Mouse (Mus musculus) ES-E14 (cell line): Measurements from ENCODE around the gene Asf1b. TPM values are rescaled to one million over a fixed set of nuclear protein-coding genes. Genes with fewer than 3 reads are reported as not detected.

Experiments
- DNase-seq: peaks from one replicate; pipeline ENCODE4 v3.0.0-alpha.2; 2013; ENCODE audit warnings: low read depth, low spot score
- H3K27ac ChIP-seq: 2 replicates; pipeline ENCODE4 v1.5.1; 2012; ENCODE audit warnings: low read depth, mild to moderate bottlenecking, low read length, moderate library complexity, mixed read lengths; ENCODE audit not compliant: poor library complexity, insufficient read depth, severe bottlenecking
- H3K36me3 ChIP-seq: 2 replicates; pipeline ENCODE4 v1.6.1; 2012; ENCODE audit warnings: mild to moderate bottlenecking, low read length, moderate library complexity, mixed read lengths; ENCODE audit not compliant: control insufficient read depth, poor library complexity, insufficient read depth, severe bottlenecking
- H3K4me1 ChIP-seq, 2 experiments: fragments of 150-350 bp in 1 of 2; sonication (generic) in 1 of 2; 2 replicates each; pipeline ENCODE4 v1.6.1; 2012; ENCODE audit warnings: low read length in 2 of 2, mild to moderate bottlenecking in 1 of 2, mixed read lengths in 1 of 2; ENCODE audit not compliant: control insufficient read depth in 2 of 2, insufficient read depth in 2 of 2, poor library complexity in 1 of 2
- H3K4me3 ChIP-seq, 2 experiments: fragments of 150-350 bp in 1 of 2; sonication (generic) in 1 of 2; 2 replicates each; pipeline ENCODE4 v1.5.1; 2012; ENCODE audit warnings: low read length in 2 of 2, low read depth in 1 of 2, mild to moderate bottlenecking in 1 of 2, mixed read lengths in 1 of 2; ENCODE audit not compliant: insufficient read depth in 1 of 2, poor library complexity in 1 of 2, severe bottlenecking in 1 of 2
- H3K9ac ChIP-seq: 2 replicates; pipeline ENCODE4 v1.6.1; 2012; ENCODE audit warnings: low read depth, mild to moderate bottlenecking, low read length, mixed read lengths; ENCODE audit not compliant: poor library complexity, insufficient read depth, severe bottlenecking
- H3K9me3 ChIP-seq: fragments of 150-350 bp; sonication (generic); 2 replicates; pipeline ENCODE4 v1.6.1; 2012; ENCODE audit warnings: low read depth, mild to moderate bottlenecking, low read length; ENCODE audit not compliant: control insufficient read depth, insufficient read depth
- CHD2 ChIP-seq: IDR thresholded peaks from 2 replicates; pipeline ENCODE4 v1.6.1; 2014; ENCODE audit warnings: mild to moderate bottlenecking, low read depth, low read length, inconsistent platforms
- HCFC1 ChIP-seq: IDR thresholded peaks from 2 replicates; pipeline ENCODE4 v1.6.1; 2012; ENCODE audit warnings: low read length, inconsistent platforms, borderline replicate concordance; ENCODE audit not compliant: insufficient read depth
- MAFK ChIP-seq: IDR thresholded peaks from 2 replicates; pipeline ENCODE4 v1.6.1; 2014; ENCODE audit warnings: mild to moderate bottlenecking, low read depth, low read length, inconsistent platforms; ENCODE audit not compliant: insufficient read depth
- ZC3H11A ChIP-seq: IDR thresholded peaks from 2 replicates; pipeline ENCODE4 v1.6.1; 2012; ENCODE audit warnings: low read depth, mild to moderate bottlenecking, inconsistent platforms, low read length, borderline replicate concordance
- ZNF384 ChIP-seq: IDR thresholded peaks from 2 replicates; pipeline ENCODE4 v1.6.1; 2012; ENCODE audit warnings: low read depth, low read length, inconsistent platforms
- in situ Hi-C, 2 experiments: fragments of 600-800 bp; cut with MboI; formaldehyde crosslinking; loops; one replicate each; pipeline ENCODE4 v1.15.1; 2025; ENCODE audit warnings: low sequenced_read_pairs in 2 of 2, inconsistent platforms in 1 of 2; ENCODE audit not compliant: unreplicated experiment in 2 of 2
- total RNA-seq: library from RNA; depleted of rRNA; stranded (reverse); fragments of 300-350 nt; gene quantifications from 2 replicates; pipeline ENCODE4 v1.2.3, GENCODE M21; 2012; rRNA removed

Asf1b gene
- total RNA-seq = 30.3 and 43.3 TPM in 2 replicates

DNA sequence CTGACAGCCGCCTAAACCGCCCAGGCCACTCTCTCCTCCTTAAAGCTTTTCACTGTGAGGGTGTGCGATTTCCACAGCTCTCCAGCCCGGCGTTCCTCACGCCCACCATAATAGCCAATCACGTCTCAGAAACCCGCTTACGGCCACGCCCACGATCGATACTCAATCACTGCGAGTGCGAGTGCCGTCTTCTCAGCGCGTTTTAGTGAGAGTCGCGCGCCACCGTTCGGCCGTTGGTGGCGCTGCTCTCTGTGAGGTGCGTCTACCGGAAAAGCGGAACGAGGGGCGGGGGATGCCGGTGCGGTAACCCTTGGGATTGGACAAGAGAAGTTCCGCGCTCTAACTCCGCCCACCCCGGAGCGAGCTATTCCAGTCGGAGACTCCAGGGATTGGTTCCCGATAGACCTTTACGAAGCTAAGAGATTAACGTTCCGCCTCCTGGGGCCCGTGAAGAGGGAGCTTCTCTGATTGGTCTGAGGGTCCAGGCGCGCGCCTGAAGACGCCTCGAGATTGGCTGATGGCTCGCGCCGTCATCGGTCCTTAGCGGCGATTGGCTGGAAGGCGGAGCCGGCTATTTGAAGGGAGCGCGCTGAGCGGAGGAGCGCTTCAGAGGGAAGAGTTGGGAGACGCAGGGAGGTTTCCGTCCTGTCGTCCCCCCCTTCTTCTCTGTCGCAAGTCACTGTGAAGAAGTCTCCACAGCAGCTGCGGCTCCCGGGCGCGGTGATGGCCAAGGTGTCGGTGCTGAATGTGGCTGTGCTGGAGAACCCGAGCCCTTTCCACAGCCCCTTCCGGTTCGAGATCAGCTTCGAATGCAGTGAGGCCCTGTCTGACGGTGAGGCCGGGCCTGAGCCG is at the start of gene Asf1b, which contains the start of gene Gm10644:
Gene Asf1b, plus strand, starts transcription at position 402 of the 852 bp plus-strand sequence.
Gene Gm10644, minus strand, starts transcription at position 100 of the 852 bp plus-strand sequence.
- peak; percentile 100 for DNase-seq
- TF ChIP-seq CHD2 (peak; percentile 57; the same call in 1 of the 2 replicates), MAFK (no peak)
- Histone ChIP-seq H3K9ac (peak within 1 kb of the TSS; percentile 90), H3K9me3 (no peaks in the 10 kb centered on the region), H3K27ac (0 out of 2 replicates have a peak within 1 kb of the TSS, but pooled peaks have one; percentile 9), H3K4me3 (peak within 1 kb of the TSS; percentile 84 to 95), H3K4me1 (peaks cover 3 to 5% of the 10 kb centered on the region in 2 experiments; a peak in 2 of 4 replicates), H3K36me3 (peaks cover 2% of the 10 kb centered on the region; the same call in 1 of the 2 replicates)
- in situ Hi-C loops = no loop called here

- Histone ChIP-seq H3K9ac (no peak overlapping the region), H3K9me3 (no peaks in the 10 kb centered on the region), H3K4me1 (peaks cover 2 to 12% of the 10 kb centered on the region in 2 experiments; a peak in 3 of 4 replicates), H3K27ac (no peak overlapping the region), H3K36me3 (peaks cover 17% of the 10 kb centered on the region), H3K4me3 (no peak overlapping the region)
- DNase-seq = no peak
- no peak for TF ChIP-seq ZC3H11A
- TF ChIP-seq ZNF384 = no peak
- no peak for TF ChIP-seq MAFK
- TF ChIP-seq HCFC1 = no peak
- no peak for TF ChIP-seq CHD2
- in situ Hi-C loops = no loop called here
These were observed 46.7 kb upstream of the Asf1b start for GRCm38 (mm10) chr8:83908583-83908982.

DNA sequence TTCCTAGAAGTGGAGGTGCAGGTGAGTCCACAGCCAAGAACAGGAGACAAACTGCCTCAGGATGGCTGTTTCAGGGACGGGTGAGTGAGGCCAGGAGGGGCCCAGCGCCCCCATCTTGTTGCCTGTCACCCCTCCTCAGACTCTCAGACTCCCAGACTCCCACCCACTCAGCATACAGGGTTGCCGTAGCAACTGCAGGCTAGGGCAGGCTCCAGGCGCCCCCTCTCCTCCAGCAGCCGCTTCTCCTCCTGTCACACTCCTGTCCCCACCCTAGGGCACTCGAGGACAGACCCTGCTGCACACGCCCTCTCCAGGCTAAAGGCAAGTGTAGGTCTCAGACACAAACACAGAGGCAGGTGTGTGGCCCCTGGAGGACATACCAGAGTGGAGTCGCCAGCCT is 46.0 kb upstream of the Asf1b start:
- in situ Hi-C loops = no loop called here
- TF ChIP-seq HCFC1 (no peak), ZC3H11A (no peak)
- Histone ChIP-seq H3K9me3 (no peaks in the 10 kb centered on the region), H3K27ac (no peak overlapping the region), H3K9ac (no peak overlapping the region), H3K4me3 (no peak overlapping the region), H3K4me1 (peaks cover 0 to 13% of the 10 kb centered on the region in 2 experiments; a peak in 2 of 4 replicates), H3K36me3 (peaks cover 17% of the 10 kb centered on the region)
- no peak for DNase-seq

DNA sequence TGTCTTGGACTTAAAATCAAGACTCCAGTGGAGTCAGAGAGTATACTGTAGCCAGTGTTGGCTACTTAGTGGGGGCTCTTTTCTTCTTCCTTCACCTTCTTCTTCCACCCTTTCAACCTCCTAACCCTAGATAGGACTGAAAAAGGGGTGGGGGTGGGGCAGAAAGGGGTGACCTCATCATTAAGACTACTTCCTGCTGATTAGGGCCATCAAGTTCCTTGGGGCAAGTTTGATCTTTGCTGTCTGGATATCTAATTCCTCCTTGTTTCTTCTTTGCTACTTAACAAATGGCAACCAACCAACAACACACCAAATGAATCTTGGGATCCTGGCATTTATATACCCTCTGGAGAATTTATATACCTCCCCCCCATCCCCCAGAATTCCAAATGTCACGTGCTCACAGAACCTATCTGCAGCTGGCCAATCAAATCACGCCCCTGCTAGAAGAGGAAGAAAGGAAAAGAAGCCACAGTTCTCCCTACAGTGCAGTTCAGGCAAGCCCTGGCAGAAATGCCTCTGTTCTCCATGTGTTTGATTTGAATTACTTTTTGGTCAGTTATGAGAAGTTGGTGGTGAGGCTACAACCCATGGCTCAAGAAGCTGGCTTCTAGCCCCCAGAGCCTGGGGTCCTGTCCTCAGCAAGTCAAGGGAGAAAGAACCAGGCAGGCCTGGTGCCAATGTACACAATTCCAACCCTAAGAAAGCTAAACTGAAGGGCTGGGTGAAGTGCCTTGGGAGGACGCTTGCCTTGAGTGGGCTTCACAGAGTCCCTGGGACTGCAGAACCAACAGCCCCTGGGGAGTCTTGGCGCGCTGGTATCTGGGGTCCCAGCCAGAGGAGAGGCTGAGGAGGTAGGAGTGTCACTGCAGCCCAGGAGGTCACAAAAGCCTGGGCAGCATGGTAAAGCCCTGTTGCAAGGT is 43.2 kb upstream of the Asf1b start:
- in situ Hi-C loops = no loop called here
- peaks cover 0 to 23% of the 10 kb centered on the region in 2 experiments; a peak in 2 of 4 replicates for H3K4me1 ChIP-seq
- H3K4me3 ChIP-seq = no peak overlapping the region
- no peak for DNase-seq
- no peak overlapping the region for H3K9ac ChIP-seq
- TF ChIP-seq ZNF384 = no peak
- TF ChIP-seq HCFC1 = no peak
- no peak for TF ChIP-seq CHD2
- no peak for TF ChIP-seq ZC3H11A
- TF ChIP-seq MAFK = no peak
- no peaks in the 10 kb centered on the region for H3K9me3 ChIP-seq
- no peak overlapping the region for H3K27ac ChIP-seq
- peaks cover 29% of the 10 kb centered on the region; the same call in 1 of the 2 replicates for H3K36me3 ChIP-seq
